ENCODE assay signal across 11 mouse cellular contexts in genomic region chr17:51971444-51971843, GRCm38 (mm10).
DNase-seq lines count a peak whose midpoint lies in the region; ATAC-seq and TF ChIP-seq lines count a peak whose summit lies in the region.
"Had no signal": no experiment of that assay in that cellular context is flagged by ENCODE, and none has a peak within 500 bp of the region (broad histone marks: within the 10 kb centered on the region; RNA-seq: fewer than 3 reads in every experiment).

No protein-coding gene starts in this region.

- no peaks in the 10 kb centered on the region for H3K27me3 ChIP-seq in liver, adult 2 months (ENCODE audit: control insufficient read depth, insufficient read depth, low read length)
- H3K27me3 ChIP-seq in MEL (ENCODE audit: control insufficient read depth in 1 of 2, insufficient read depth in 2 of 2, low read length in 2 of 2) = no peaks in the 10 kb centered on the region
- no peaks in the 10 kb centered on the region for H3K27me3 ChIP-seq in forebrain, embryonic 15.5 days
- H3K27me3 ChIP-seq: embryonic facial prominence, embryonic 15.5 days; neural tube, embryonic 12.5 days had no signal

- no peaks in the 10 kb centered on the region for H3K79me2 ChIP-seq in liver, adult 2 months (ENCODE audit: control insufficient read depth, insufficient read depth, low read length)
- no peaks in the 10 kb centered on the region for H3K79me2 ChIP-seq in MEL (ENCODE audit: control insufficient read depth, insufficient read depth, low read length, poor library complexity)

- DNase-seq in liver, adult 2 months (ENCODE audit: extremely low read depth, low read depth, low spot score) = no peak
- DNase-seq in liver (no peak), MEL (ENCODE audit: low read depth, low spot score) (peak; percentile 14)
- DNase-seq in mesoderm, embryonic 11.5 days (ENCODE audit: low read depth, low spot score) = peak; percentile 17
- DNase-seq in right cerebral cortex, postnatal 36 days (ENCODE audit: low spot score in 2 of 2) = no peak
- DNase-seq: heart, postnatal 14 days; thymus, postnatal 4 days had no signal

- H3K4me1 ChIP-seq in liver, adult 2 months (ENCODE audit: control insufficient read depth, insufficient read depth, low read length) = no peaks in the 10 kb centered on the region
- H3K4me1 ChIP-seq in MEL (ENCODE audit: control insufficient read depth in 1 of 2, insufficient read depth in 2 of 2, low read length in 2 of 2) = no peaks in the 10 kb centered on the region
- no peaks in the 10 kb centered on the region for H3K4me1 ChIP-seq in forebrain, embryonic 15.5 days
- H3K4me1 ChIP-seq: embryonic facial prominence, embryonic 15.5 days; neural tube, embryonic 12.5 days had no signal

- TF ChIP-seq EP300 in MEL (IDR thresholded peaks at IDR 0.05; ENCODE audit: low read depth in 1 of 2, low read length in 2 of 2) = no peak

- H3K27ac ChIP-seq in liver, adult 2 months (replicated peaks; ENCODE audit: insufficient read depth, low read depth, low read length) = no peak overlapping the region
- no peak overlapping the region for H3K27ac ChIP-seq in MEL (ENCODE audit: control insufficient read depth, low read depth, low read length)
- H3K27ac ChIP-seq in forebrain, embryonic 15.5 days (replicated peaks) = no peak overlapping the region
- H3K27ac ChIP-seq: embryonic facial prominence, embryonic 15.5 days; neural tube, embryonic 12.5 days had no signal

- H3K36me3 ChIP-seq in liver, adult 2 months (ENCODE audit: control insufficient read depth, insufficient read depth, low read length) = no peaks in the 10 kb centered on the region
- H3K36me3 ChIP-seq in MEL (ENCODE audit: control insufficient read depth in 1 of 2, insufficient read depth in 2 of 2, low read length in 2 of 2) = no peaks in the 10 kb centered on the region
- no peaks in the 10 kb centered on the region for H3K36me3 ChIP-seq in forebrain, embryonic 15.5 days
- H3K36me3 ChIP-seq: embryonic facial prominence, embryonic 15.5 days; neural tube, embryonic 12.5 days had no signal

- H3K9me3 ChIP-seq in MEL (replicated peaks; ENCODE audit: insufficient read depth, low read length) = no peaks in the 10 kb centered on the region
- no peaks in the 10 kb centered on the region for H3K9me3 ChIP-seq in forebrain, embryonic 15.5 days
- H3K9me3 ChIP-seq: embryonic facial prominence, embryonic 15.5 days; neural tube, embryonic 12.5 days had no signal

- TF ChIP-seq CTCF in liver, adult 2 months (IDR thresholded peaks at IDR 0.05; ENCODE audit: low read depth, low read length) = peak; percentile 6; the same call in 1 of the 2 replicates
- TF ChIP-seq CTCF in MEL (IDR thresholded peaks at IDR 0.05 in 2 of 3, conservative IDR thresholded peaks at IDR 0.05 in 1 of 3; ENCODE audit: control insufficient read depth in 1 of 3, insufficient read depth in 1 of 3, low read depth in 2 of 3, low read length in 3 of 3, poor library complexity in 1 of 3, severe bottlenecking in 1 of 3) = peak; percentile 39 to 57 (median 44)

- H3K9ac ChIP-seq in liver, adult 2 months (ENCODE audit: low read depth, low read length) = no peak overlapping the region
- no peak overlapping the region for H3K9ac ChIP-seq in MEL (ENCODE audit: control insufficient read depth, low read depth, low read length, poor library complexity, severe bottlenecking)
- no peak overlapping the region for H3K9ac ChIP-seq in forebrain, embryonic 15.5 days (replicated peaks)
- H3K9ac ChIP-seq: embryonic facial prominence, embryonic 15.5 days; neural tube, embryonic 12.5 days had no signal

- H3K4me3 ChIP-seq in liver, adult 2 months (ENCODE audit: insufficient read depth, low read depth, low read length) = no peak overlapping the region
- no peak overlapping the region for H3K4me3 ChIP-seq in MEL (ENCODE audit: control insufficient read depth in 1 of 2, insufficient read depth in 1 of 2, low read depth in 2 of 2, low read length in 2 of 2)
- no peak overlapping the region for H3K4me3 ChIP-seq in forebrain, embryonic 15.5 days
- H3K4me3 ChIP-seq: embryonic facial prominence, embryonic 15.5 days; neural tube, embryonic 12.5 days had no signal

- peak; percentile 66 for ATAC-seq in CD4-positive, CD25-positive, alpha-beta regulatory T cell, adult 4 months
- ATAC-seq in forebrain, embryonic 15.5 days (replicated peaks) = no peak

- no peak overlapping the region for H3K4me2 ChIP-seq in forebrain, embryonic 15.5 days (replicated peaks)
- H3K4me2 ChIP-seq: embryonic facial prominence, embryonic 15.5 days; neural tube, embryonic 12.5 days had no signal

- TF ChIP-seq RAD21 in MEL (IDR thresholded peaks at IDR 0.05; ENCODE audit: low read depth, low read length) = peak; percentile 16

- 36% methylated on average over 3 of the region's 3 CpGs for WGBS in liver, adult 2 months
- 43% methylated on average over 3 of the region's 3 CpGs for WGBS in forebrain, embryonic 15.5 days

- TF ChIP-seq POLR2A in liver, adult 2 months (IDR thresholded peaks at IDR 0.05; ENCODE audit: extremely low read depth, insufficient read depth, low read length) = no peak
- TF ChIP-seq POLR2A in MEL (IDR thresholded peaks at IDR 0.05; ENCODE audit: control insufficient read depth in 1 of 2, insufficient read depth in 1 of 2, low read depth in 1 of 2, low read length in 2 of 2, poor library complexity in 1 of 2) = no peak

TF ChIP-seq in MEL, 35 proteins besides CTCF, POLR2A, EP300 and RAD21:
- peak; percentile 45 for TF ChIP-seq SMC3 (IDR thresholded peaks at IDR 0.05; ENCODE audit: low read depth, low read length)
- no peak for TF ChIP-seq TAL1 (IDR thresholded peaks at IDR 0.05; ENCODE audit: low read length)
- TF ChIP-seq CHD1 (IDR thresholded peaks at IDR 0.05; ENCODE audit: low read depth, low read length) = no peak

Comparison
In these comparisons a context has a peak if more than half of its experiments do, and no peak if none do; other contexts are left out.
1. DNase-seq: peak in MEL (single experiment) and mesoderm, embryonic 11.5 days (single experiment); none in liver, adult 2 months (single experiment), liver (single experiment) and right cerebral cortex, postnatal 36 days (0 of 2).